Mouse (Mus musculus) embryonic facial prominence, embryonic 11.5 days (tissue): ENCODE measurements around the gene Myo1d. TPM values are rescaled to one million over a fixed set of nuclear protein-coding genes. Genes with fewer than 3 reads are reported as not detected.
A peak's percentile ranks its signal among the peaks of the same experiment; 100 is the strongest.

Experiments used
- ATAC-seq: fragments of 200-750 bp; cut with Nextera tagmentation; replicated peaks from 2 replicates; pipeline ENCODE4 v1.8.0; 2017; ENCODE audit warnings: low read depth; ENCODE audit not compliant: insufficient number of reproducible peaks, low FRiP score, low TSS enrichment
- DNase-seq: peaks from one replicate; pipeline ENCODE4 v3.0.0-alpha.2; 2015; ENCODE audit warnings: low spot score
- H3K27ac ChIP-seq: fragments of 300-500 bp; sonication (generic); replicated peaks from 2 replicates; pipeline ENCODE4 v1.5.1; 2014; ENCODE audit warnings: mild to moderate bottlenecking, low read depth, low read length, control low read depth
- H3K27me3 ChIP-seq: fragments of 300-500 bp; sonication (generic); 2 replicates; pipeline ENCODE4 v1.6.1; 2014; ENCODE audit warnings: mild to moderate bottlenecking, low read length, moderate library complexity, mixed read lengths; ENCODE audit not compliant: control insufficient read depth, insufficient read depth
- H3K36me3 ChIP-seq: fragments of 300-500 bp; sonication (generic); replicated peaks from 2 replicates; pipeline ENCODE4 v1.6.1; 2014; ENCODE audit warnings: low read depth, mild to moderate bottlenecking, low read length, moderate library complexity, mixed read lengths; ENCODE audit not compliant: control insufficient read depth, insufficient read depth
- H3K4me1 ChIP-seq: fragments of 300-500 bp; sonication (generic); 2 replicates; pipeline ENCODE4 v1.6.1; 2014; ENCODE audit warnings: low read length, mixed read lengths; ENCODE audit not compliant: control insufficient read depth, insufficient read depth
- H3K4me2 ChIP-seq: fragments of 300-500 bp; sonication (generic); 2 replicates; pipeline ENCODE4 v1.6.1; 2014; ENCODE audit warnings: low read depth, mild to moderate bottlenecking, control low read depth, low read length, moderate library complexity
- H3K4me3 ChIP-seq: fragments of 300-500 bp; sonication (generic); 2 replicates; pipeline ENCODE4 v1.5.1; 2014; ENCODE audit warnings: low read depth, low read length, control low read depth
- H3K9ac ChIP-seq: fragments of 300-500 bp; sonication (generic); replicated peaks from 2 replicates; pipeline ENCODE4 v1.6.1; 2014; ENCODE audit warnings: mild to moderate bottlenecking, control low read depth, low read length
- H3K9me3 ChIP-seq: fragments of 300-500 bp; sonication (generic); replicated peaks from 2 replicates; pipeline ENCODE4 v1.6.1; 2016; ENCODE audit warnings: mild to moderate bottlenecking, low read length, inconsistent platforms, mixed read lengths; ENCODE audit not compliant: control insufficient read depth
- WGBS: fragments of 180-500 bp; shearing (Covaris S2); extraction: QIAGEN DNeasy Blood & Tissue Kit; methylation state at CpG from one replicate; pipeline ENCODE4 v1.1.7; 2014; 5-methylcytosine and 5-hydroxymethylcytosine counted together
- polyA plus RNA-seq: library from polyadenylated mRNA; unstranded; fragments of >200 nt; fragmentation: Nextera tagmentation; extraction: Ambion mirVana; gene quantifications from 2 replicates; pipeline ENCODE4 v1.2.1, GENCODE M21; 2014

The Myo1d gene
- polyA plus RNA-seq, 1 experiment from 2014 or later, result 5.7 TPM

DNA sequence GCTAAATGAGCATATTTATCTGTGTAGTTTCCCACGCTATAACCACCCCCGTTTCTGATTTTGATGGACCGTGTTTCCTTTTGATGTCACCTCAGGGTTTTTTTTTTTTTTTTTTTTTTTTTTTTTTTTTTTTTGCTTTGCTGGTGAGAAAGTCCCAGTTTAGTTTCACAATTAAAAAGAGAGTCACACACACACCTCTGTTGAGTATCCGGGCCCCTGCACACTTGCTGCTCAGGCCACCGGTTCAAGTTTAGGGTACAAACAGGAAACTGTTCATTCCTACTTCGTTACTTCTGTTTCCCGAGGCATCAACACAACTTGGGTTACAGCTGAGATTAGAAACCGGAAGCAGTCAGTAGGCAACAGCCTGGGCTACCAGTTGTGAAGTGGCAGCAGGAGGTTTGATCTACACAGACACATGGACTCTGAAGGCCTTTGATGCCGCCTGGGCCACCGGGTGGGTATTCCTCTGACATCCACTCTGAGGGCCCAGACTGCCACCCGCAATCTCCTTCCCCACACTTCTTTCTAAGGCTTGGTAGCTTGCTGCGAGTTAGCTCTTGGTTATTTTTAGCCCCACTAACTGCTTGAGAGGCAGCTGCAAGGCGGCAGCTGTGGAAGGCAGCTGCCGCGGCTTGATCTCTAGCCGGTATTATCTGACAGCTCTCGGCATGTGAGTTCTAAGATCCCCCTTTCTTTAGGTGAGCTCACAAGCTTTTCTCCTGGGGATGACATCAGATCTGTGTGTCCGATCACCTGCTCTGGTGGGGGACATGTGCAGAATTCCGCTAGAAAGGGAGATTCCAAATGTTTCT is 271.3 kb downstream of the Myo1d start:
- no peak overlapping the region for H3K4me2 ChIP-seq
- H3K4me1 ChIP-seq, result peaks cover 9% of the 10 kb centered on the region
- WGBS, result 38% methylated on average over 19 of the region's 19 CpGs
- H3K9me3 ChIP-seq, result no peaks in the 10 kb centered on the region
- H3K27me3 ChIP-seq, result no peaks in the 10 kb centered on the region
- DNase-seq, result peak; percentile 19
- H3K4me3 ChIP-seq, result no peak overlapping the region
- no peak overlapping the region for H3K9ac ChIP-seq
- H3K27ac ChIP-seq, result no peak overlapping the region
- no peaks in the 10 kb centered on the region for H3K36me3 ChIP-seq
- ATAC-seq, result no peak

DNA sequence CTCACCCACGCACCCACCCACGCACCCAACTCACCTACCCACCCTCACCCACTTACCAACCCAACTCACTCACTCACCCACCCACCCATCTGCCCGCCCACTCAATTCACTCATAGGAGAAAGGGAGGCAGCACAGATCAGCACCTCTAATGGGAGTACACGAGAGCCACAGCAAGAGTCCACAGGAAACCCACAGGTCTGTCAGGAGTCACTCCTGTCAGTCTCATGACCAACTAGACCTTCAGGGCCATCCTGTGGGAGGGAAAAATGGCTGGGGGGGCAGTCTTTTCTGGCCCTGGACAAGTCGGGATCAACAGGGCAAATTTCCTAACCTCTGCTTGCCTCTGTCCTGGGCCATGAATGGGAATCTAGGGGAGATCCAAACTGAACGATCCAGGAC is 272.0 kb downstream of the Myo1d start:
- no peak overlapping the region for H3K4me2 ChIP-seq
- DNase-seq, result no peak
- H3K27me3 ChIP-seq, result no peaks in the 10 kb centered on the region
- no peak overlapping the region for H3K4me3 ChIP-seq
- ATAC-seq, result no peak
- H3K36me3 ChIP-seq, result no peaks in the 10 kb centered on the region
- H3K9ac ChIP-seq, result no peak overlapping the region
- H3K9me3 ChIP-seq, result no peaks in the 10 kb centered on the region
- no peak overlapping the region for H3K27ac ChIP-seq
- peaks cover 9% of the 10 kb centered on the region for H3K4me1 ChIP-seq
- 90% methylated on average over 6 of the region's 6 CpGs for WGBS

DNA sequence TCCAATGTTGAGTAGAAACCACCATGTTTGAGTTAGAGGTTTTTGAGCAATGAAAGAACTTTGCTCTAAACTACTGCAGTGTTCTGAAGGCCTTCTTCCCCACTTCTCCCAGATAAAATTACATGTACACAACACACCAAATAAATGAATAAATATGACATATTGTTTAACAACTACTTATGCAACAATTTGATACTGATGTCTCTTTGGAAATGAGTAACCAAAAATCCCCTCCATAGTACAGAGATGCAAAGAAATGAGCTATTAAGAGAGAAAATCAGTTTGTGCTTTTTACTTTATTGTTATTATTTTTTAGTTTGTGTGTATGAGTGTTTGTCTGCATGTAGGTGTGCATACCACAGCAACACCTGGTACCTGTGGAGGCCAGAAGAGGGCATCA is 273.3 kb downstream of the Myo1d start:
- Histone ChIP-seq H3K4me3 (no peak overlapping the region), H3K9me3 (no peaks in the 10 kb centered on the region), H3K9ac (no peak overlapping the region), H3K4me1 (peaks cover 9% of the 10 kb centered on the region), H3K36me3 (no peaks in the 10 kb centered on the region), H3K27me3 (no peaks in the 10 kb centered on the region), H3K27ac (no peak overlapping the region), H3K4me2 (no peak overlapping the region)
- DNase-seq (no peak), ATAC-seq (no peak)

DNA sequence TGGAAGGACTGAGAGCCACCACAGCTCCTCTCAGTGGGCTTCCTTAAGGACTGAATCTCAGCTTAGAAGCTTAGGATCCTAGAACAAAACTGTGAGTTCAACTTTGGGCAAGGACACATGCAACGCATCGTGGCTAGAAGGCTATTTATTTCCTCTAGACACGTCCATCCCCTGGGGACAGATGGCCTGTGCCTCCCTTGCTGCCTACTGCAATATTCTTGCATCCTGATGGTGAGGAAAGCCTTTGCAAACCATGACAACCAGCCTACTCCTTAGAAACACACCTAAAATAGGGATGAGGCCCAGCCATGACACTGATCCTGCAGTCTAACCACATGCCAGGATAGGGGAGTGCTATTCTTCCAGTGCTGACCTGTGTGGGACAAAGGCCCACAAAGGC is 274.2 kb downstream of the Myo1d start:
- Histone ChIP-seq H3K4me3 (no peak overlapping the region), H3K9ac (no peak overlapping the region), H3K4me2 (no peak overlapping the region), H3K36me3 (no peaks in the 10 kb centered on the region), H3K9me3 (no peaks in the 10 kb centered on the region), H3K4me1 (peaks cover 9% of the 10 kb centered on the region), H3K27ac (no peak overlapping the region), H3K27me3 (no peaks in the 10 kb centered on the region)
- no peak for ATAC-seq
- no peak for DNase-seq
- WGBS, result 76% methylated on average over 3 of the region's 3 CpGs

DNA sequence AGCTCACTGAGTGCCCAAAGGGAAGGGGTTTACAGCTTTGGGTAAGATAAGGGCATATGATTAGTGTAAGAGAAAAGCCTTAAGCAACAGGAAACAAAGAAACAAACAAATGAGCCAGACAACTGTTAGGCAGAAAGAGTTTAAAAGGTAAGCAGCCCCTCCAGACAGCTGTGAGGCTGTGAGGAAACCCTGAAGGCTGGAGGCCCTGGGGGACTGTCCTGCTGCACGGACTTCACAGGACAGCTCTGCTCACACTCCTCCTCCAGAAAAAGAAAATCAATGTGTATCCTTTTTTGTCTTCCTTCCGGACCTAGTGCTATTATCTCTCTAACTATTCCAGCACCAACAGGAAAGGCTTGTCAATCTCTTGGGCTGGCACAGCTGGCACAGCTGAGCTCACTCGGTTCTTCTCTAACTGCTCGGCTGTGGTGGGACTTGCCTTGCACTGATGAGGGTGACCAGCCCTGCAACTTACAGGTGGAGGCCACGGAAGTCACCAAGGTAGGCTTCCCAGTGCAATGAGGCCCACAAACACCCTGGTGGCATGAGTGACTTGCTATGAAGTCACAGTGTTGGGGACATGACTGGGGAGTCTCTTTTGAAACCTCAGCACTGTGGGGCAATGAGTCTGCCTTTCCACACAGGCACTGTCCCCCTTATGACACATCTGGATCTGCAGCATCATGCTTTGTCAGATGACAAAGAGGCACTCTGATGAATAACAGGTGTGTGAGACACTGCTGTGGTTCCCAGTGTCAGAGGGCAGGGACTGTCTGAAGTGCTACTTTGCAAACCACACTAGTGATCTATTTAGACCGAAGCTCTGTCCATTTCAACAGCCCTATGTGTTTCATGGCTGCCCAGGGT is 275.1 kb downstream of the Myo1d start:
- H3K9me3 ChIP-seq, result no peaks in the 10 kb centered on the region
- H3K36me3 ChIP-seq, result no peaks in the 10 kb centered on the region
- 36% methylated on average over 6 of the region's 6 CpGs for WGBS
- no peak overlapping the region for H3K4me3 ChIP-seq
- H3K9ac ChIP-seq, result no peak overlapping the region; the same call in 1 of the 2 replicates
- no peaks in the 10 kb centered on the region for H3K27me3 ChIP-seq
- peaks cover 9% of the 10 kb centered on the region for H3K4me1 ChIP-seq
- ATAC-seq (0 out of 2 replicates have a peak, but pooled peaks have one; percentile 41), DNase-seq (no peak)
- peak overlapping the region; percentile 47; the same call in 1 of the 2 replicates for H3K27ac ChIP-seq
- H3K4me2 ChIP-seq, result no peak overlapping the region

DNA sequence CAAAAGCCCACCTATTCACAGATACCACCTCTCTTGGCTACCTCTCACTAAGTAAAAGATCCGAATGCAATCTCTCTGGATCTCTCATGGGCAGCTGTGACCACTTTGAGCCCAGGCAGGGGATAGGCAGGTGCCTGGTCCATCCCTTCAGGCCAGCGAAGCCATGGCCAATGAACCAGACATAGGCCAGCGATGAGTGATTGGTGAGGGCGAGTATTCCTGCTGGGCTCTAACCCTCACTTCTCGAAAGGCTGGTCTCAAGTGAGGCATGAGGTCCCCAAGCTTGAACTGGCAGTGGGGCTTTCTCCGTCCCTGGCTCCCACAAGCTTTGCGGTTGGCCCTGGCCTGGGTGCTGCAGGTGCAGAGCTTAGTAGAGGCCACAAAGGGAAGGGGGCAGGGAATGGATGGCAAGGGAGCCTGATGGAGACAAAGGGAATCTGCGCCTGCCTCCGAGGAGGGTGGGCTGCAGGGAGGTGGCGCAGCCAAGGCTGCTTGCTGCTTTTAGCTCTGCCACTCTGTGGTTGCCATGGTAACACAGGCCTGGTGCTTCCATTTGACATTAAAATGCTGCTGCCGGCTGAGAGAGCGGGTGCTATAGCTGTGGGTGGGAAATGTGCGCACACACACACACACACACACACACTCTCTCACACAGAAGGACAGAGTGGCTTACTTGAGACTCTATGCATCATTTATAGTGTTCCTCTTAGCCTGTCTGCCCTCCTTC is 275.9 kb downstream of the Myo1d start:
- peak; percentile 87 for DNase-seq
- Histone ChIP-seq H3K27ac (peak overlapping the region; percentile 56; the same call in 1 of the 2 replicates), H3K9me3 (no peaks in the 10 kb centered on the region), H3K9ac (peak overlapping the region; percentile 32), H3K4me3 (no peak overlapping the region), H3K4me2 (peak overlapping the region; percentile 16; the same call in 1 of the 2 replicates), H3K27me3 (no peaks in the 10 kb centered on the region), H3K36me3 (no peaks in the 10 kb centered on the region), H3K4me1 (peaks cover 9% of the 10 kb centered on the region)
- 26% methylated on average over 13 of the region's 13 CpGs for WGBS
- peak; percentile 87 for ATAC-seq

DNA sequence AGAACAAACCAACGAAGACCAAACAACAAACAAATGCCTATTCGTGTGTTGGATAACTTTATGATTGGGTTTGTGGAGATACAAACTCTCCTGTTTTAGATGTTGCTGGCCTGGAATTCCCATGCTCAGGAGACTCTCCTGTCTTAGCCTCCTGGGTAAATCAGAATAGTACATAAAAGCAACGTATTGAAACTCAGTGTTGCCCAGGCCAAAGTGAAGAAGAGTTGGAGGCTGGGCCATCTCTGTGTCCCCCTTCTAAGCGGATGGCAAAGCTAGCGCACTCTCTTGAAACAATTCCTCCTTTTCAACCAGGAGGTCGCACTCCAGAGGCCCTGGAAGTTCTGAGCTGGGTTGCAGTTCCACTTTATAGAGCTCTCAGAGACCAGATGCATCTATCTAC is 276.5 kb downstream of the Myo1d start:
- Histone ChIP-seq H3K9ac (no peak overlapping the region), H3K4me1 (peaks cover 9% of the 10 kb centered on the region)
- 77% methylated on average over 6 of the region's 6 CpGs for WGBS

More for the DNA sequence above, 276.5 kb downstream of the Myo1d start:
- H3K36me3 ChIP-seq, result no peaks in the 10 kb centered on the region
- no peak for ATAC-seq
- H3K4me2 ChIP-seq, result no peak overlapping the region
- peak overlapping the region; percentile 56; the same call in 1 of the 2 replicates for H3K27ac ChIP-seq
- H3K27me3 ChIP-seq, result no peaks in the 10 kb centered on the region
- no peak overlapping the region for H3K4me3 ChIP-seq
- no peak for DNase-seq
- no peaks in the 10 kb centered on the region for H3K9me3 ChIP-seq
